Mouse (Mus musculus): ENCODE measurements around the gene Tmem9b. TPM values are rescaled to one million over a fixed set of nuclear protein-coding genes. Genes with fewer than 3 reads are reported as not detected.

Tmem9b gene
- total and polyA plus RNA-seq, 3 experiments: 26.4 to 30.6 TPM; not detected in 1

DNA sequence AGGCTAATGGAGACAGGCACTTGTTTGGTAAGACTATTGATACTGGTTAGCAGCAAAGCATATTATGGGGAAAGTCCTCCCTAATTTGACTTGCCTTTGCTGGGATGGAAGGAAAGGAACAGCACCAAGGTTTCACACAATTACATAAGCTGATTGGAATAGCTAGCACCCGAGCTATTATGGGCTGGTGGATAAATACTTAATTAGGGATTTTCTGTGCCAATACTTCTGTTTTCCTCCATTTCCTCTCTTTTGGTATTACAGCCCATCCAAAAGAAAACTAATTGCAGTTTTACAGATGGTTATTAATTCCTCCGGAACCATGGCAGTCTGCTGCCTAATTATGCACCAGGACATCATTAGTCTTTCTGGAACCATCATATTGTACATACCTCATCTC lies 11.3 kb upstream of the Tmem9b start:
- TF ChIP-seq EP300 (IDR thresholded peaks at IDR 0.05; ENCODE audit: low read depth in 1 of 2, low read length in 2 of 2) (no peak), POLR2AphosphoS2 (IDR thresholded peaks at IDR 0.05; ENCODE audit: low read length) (no peak), TBP (IDR thresholded peaks at IDR 0.05; ENCODE audit: low read depth, low read length) (no peak)
- no peak for DNase-seq (ENCODE audit: low read depth, low spot score)
- Histone ChIP-seq H3K79me2 (ENCODE audit: control insufficient read depth, insufficient read depth, low read length, poor library complexity) (no peaks in the 10 kb centered on the region), H3K9ac (ENCODE audit: control insufficient read depth, low read depth, low read length, poor library complexity, severe bottlenecking) (no peak overlapping the region), H3K36me3 (ENCODE audit: control insufficient read depth in 1 of 2, insufficient read depth in 2 of 2, low read length in 2 of 2) (peaks cover 0 to 33% of the 10 kb centered on the region in 2 experiments; a peak in 2 of 4 replicates), H3K4me3 (ENCODE audit: control insufficient read depth in 1 of 2, insufficient read depth in 1 of 2, low read depth in 2 of 2, low read length in 2 of 2) (no peak overlapping the region), H3K27me3 (ENCODE audit: control insufficient read depth in 1 of 2, insufficient read depth in 2 of 2, low read length in 2 of 2) (no peaks in the 10 kb centered on the region), H3K9me3 (replicated peaks; ENCODE audit: insufficient read depth, low read length) (no peaks in the 10 kb centered on the region), H3K4me1 (ENCODE audit: control insufficient read depth in 1 of 2, insufficient read depth in 2 of 2, low read length in 2 of 2) (peaks cover 6 to 22% of the 10 kb centered on the region in 2 experiments), H3K27ac (ENCODE audit: control insufficient read depth, low read depth, low read length) (no peak overlapping the region)

- Histone ChIP-seq H3K79me2 (ENCODE audit: control insufficient read depth, insufficient read depth, low read length, poor library complexity) (peaks cover 11% of the 10 kb centered on the region), H3K9ac (ENCODE audit: control insufficient read depth, low read depth, low read length, poor library complexity, severe bottlenecking) (no peak overlapping the region), H3K27me3 (ENCODE audit: control insufficient read depth in 1 of 2, insufficient read depth in 2 of 2, low read length in 2 of 2) (no peaks in the 10 kb centered on the region), H3K36me3 (ENCODE audit: control insufficient read depth in 1 of 2, insufficient read depth in 2 of 2, low read length in 2 of 2) (peaks cover 0 to 12% of the 10 kb centered on the region in 2 experiments; a peak in 2 of 4 replicates), H3K4me1 (ENCODE audit: control insufficient read depth in 1 of 2, insufficient read depth in 2 of 2, low read length in 2 of 2) (peaks cover 6 to 8% of the 10 kb centered on the region in 2 experiments; a peak in 3 of 4 replicates), H3K4me3 (ENCODE audit: control insufficient read depth in 1 of 2, insufficient read depth in 1 of 2, low read depth in 2 of 2, low read length in 2 of 2) (no peak overlapping the region), H3K9me3 (replicated peaks; ENCODE audit: insufficient read depth, low read length) (no peaks in the 10 kb centered on the region), H3K27ac (ENCODE audit: control insufficient read depth, low read depth, low read length) (no peak overlapping the region)
- no peak for DNase-seq (ENCODE audit: low read depth, low spot score)
- no peak for TF ChIP-seq MAFK (IDR thresholded peaks at IDR 0.05; ENCODE audit: borderline replicate concordance, low read depth, low read length)
Observed at GRCm38 (mm10) chr7:109756291-109756690, 3.6 kb upstream of the Tmem9b start.

GRCm38 (mm10) chr7:109754034-109754433 lies 1.4 kb upstream of the Tmem9b start:
- no peak overlapping the region for H3K9ac ChIP-seq (ENCODE audit: control insufficient read depth, low read depth, low read length, poor library complexity, severe bottlenecking)
- peaks cover 8% of the 10 kb centered on the region in 2 experiments; a peak in 3 of 4 replicates for H3K4me1 ChIP-seq (ENCODE audit: control insufficient read depth in 1 of 2, insufficient read depth in 2 of 2, low read length in 2 of 2)
- H3K27me3 ChIP-seq (ENCODE audit: control insufficient read depth in 1 of 2, insufficient read depth in 2 of 2, low read length in 2 of 2): no peaks in the 10 kb centered on the region
- no peaks in the 10 kb centered on the region for H3K9me3 ChIP-seq (replicated peaks; ENCODE audit: insufficient read depth, low read length)
- TF ChIP-seq UBTF (IDR thresholded peaks at IDR 0.05; ENCODE audit: borderline replicate concordance, insufficient read depth, low read depth, low read length): no peak
- 0 out of 2 replicates have a peak, but pooled peaks have one; percentile 23 for TF ChIP-seq MAFK (IDR thresholded peaks at IDR 0.05; ENCODE audit: borderline replicate concordance, low read depth, low read length)
- H3K36me3 ChIP-seq (ENCODE audit: control insufficient read depth in 1 of 2, insufficient read depth in 2 of 2, low read length in 2 of 2): peaks cover 0 to 15% of the 10 kb centered on the region in 2 experiments; a peak in 2 of 4 replicates
- no peak overlapping the region for H3K27ac ChIP-seq (ENCODE audit: control insufficient read depth, low read depth, low read length)
- H3K4me3 ChIP-seq (ENCODE audit: control insufficient read depth in 1 of 2, insufficient read depth in 1 of 2, low read depth in 2 of 2, low read length in 2 of 2): no peak overlapping the region
- peaks cover 11% of the 10 kb centered on the region for H3K79me2 ChIP-seq (ENCODE audit: control insufficient read depth, insufficient read depth, low read length, poor library complexity)
- DNase-seq (ENCODE audit: low read depth, low spot score): no peak

GRCm38 (mm10) chr7:109751427-109752007 lies 1.2 kb downstream of the Tmem9b start:
- Histone ChIP-seq H3K9ac (ENCODE audit: control insufficient read depth, low read depth, low read length, poor library complexity, severe bottlenecking) (peak overlapping the region; percentile 98), H3K27ac (ENCODE audit: control insufficient read depth, low read depth, low read length) (peak overlapping the region; percentile 18; the same call in 1 of the 2 replicates), H3K9me3 (replicated peaks; ENCODE audit: insufficient read depth, low read length) (no peaks in the 10 kb centered on the region), H3K4me1 (ENCODE audit: control insufficient read depth in 1 of 2, insufficient read depth in 2 of 2, low read length in 2 of 2) (peaks cover 8% of the 10 kb centered on the region in 2 experiments; a peak in 3 of 4 replicates), H3K4me3 (ENCODE audit: control insufficient read depth in 1 of 2, insufficient read depth in 1 of 2, low read depth in 2 of 2, low read length in 2 of 2) (peak overlapping the region; percentile 89), H3K36me3 (ENCODE audit: control insufficient read depth in 1 of 2, insufficient read depth in 2 of 2, low read length in 2 of 2) (peaks cover 1 to 15% of the 10 kb centered on the region in 2 experiments; a peak in 3 of 4 replicates), H3K79me2 (ENCODE audit: control insufficient read depth, insufficient read depth, low read length, poor library complexity) (peaks cover 11% of the 10 kb centered on the region), H3K27me3 (ENCODE audit: control insufficient read depth in 1 of 2, insufficient read depth in 2 of 2, low read length in 2 of 2) (no peaks in the 10 kb centered on the region)
- peak; percentile 50 for DNase-seq (ENCODE audit: low read depth, low spot score)
- TF ChIP-seq NELFE (IDR thresholded peaks at IDR 0.05; ENCODE audit: low read depth, low read length) (no peak), MYC (IDR thresholded peaks at IDR 0.05; ENCODE audit: low read depth, low read length) (no peak), POLR2AphosphoS2 (IDR thresholded peaks at IDR 0.05; ENCODE audit: low read length) (no peak), TBP (IDR thresholded peaks at IDR 0.05; ENCODE audit: low read depth, low read length) (no peak), TAL1 (IDR thresholded peaks at IDR 0.05; ENCODE audit: low read length) (no peak), KAT2A (conservative IDR thresholded peaks at IDR 0.05; ENCODE audit: low read depth, low read length) (no peak), TCF12 (IDR thresholded peaks at IDR 0.05; ENCODE audit: low read depth, low read length) (no peak), HCFC1 (IDR thresholded peaks at IDR 0.05; ENCODE audit: low read depth, low read length) (no peak), GABPA (IDR thresholded peaks at IDR 0.05; ENCODE audit: low read depth, low read length) (no peak), MAZ (IDR thresholded peaks at IDR 0.05; ENCODE audit: low read depth, low read length) (no peak), E2F4 (IDR thresholded peaks at IDR 0.05; ENCODE audit: borderline replicate concordance, low read depth, low read length) (no peak), ZC3H11A (IDR thresholded peaks at IDR 0.05; ENCODE audit: low read depth, low read length) (no peak), BHLHE40 (IDR thresholded peaks at IDR 0.05; ENCODE audit: borderline replicate concordance, low read depth, low read length) (no peak), NRF1 (IDR thresholded peaks at IDR 0.05; ENCODE audit: insufficient read depth, low read depth, low read length, poor library complexity, severe bottlenecking) (no peak), MAFK (IDR thresholded peaks at IDR 0.05; ENCODE audit: borderline replicate concordance, low read depth, low read length) (no peak), RCOR1 (IDR thresholded peaks at IDR 0.05; ENCODE audit: low read depth, low read length) (no peak)
